Mouse (Mus musculus) lung, postnatal 4 days (tissue): ENCODE measurements at regions not wholly inside any gene's neighbourhood (a gene's known extent, or its start where the extent isn't known, plus 50 kb on each side); places are given as distances from the start of the nearest gene placed in this dataset.
A peak's percentile ranks its signal among the peaks of the same experiment; 100 is the strongest.

Source experiments
- DNase-seq, 2 experiments: peaks; one replicate each; pipeline ENCODE4 v3.0.0; 2021

- DNase-seq: peak; percentile 6 to 19
These were observed 103.1 kb downstream of the Btbd35f12 start for GRCm38 (mm10) chrX:33416321-33416720.
